Mouse (Mus musculus): ENCODE data around the gene Umodl1. TPM values are rescaled to one million over a fixed set of nuclear protein-coding genes. Genes with fewer than 3 reads are reported as not detected.

The Umodl1 gene
- polyA plus RNA-seq, 1 experiment = not detected

DNA sequence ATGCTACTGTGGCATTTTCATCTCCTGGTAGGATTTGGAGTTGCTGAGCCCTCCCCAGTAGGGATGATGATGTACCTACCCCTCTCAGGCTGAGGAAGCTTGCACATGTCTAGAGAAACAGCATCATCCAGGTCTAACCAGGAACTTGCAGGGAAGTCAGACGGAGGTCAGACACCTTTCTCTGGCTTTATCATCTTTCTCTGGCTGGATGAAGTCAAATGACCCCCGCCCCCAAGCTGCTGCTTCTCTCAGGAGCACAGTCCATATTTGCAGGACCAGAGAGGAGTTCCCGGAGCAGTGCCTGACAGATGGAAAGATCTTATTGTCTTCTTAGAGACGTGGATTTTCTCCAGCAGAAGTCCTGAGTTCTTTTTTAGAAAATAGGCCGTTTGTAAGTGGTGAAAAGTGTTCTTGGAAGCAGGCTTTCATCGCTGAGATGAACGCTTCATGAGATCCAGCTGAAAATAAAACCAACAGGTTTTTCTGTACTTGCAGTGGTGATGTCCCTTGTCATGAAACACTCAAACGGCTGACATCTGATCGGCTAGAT is 74.5 kb downstream of the Umodl1 start:
- no peaks in the 10 kb centered on the region for H3K27me3 ChIP-seq (ENCODE audit: control insufficient read depth, insufficient read depth, insufficient read length)
- no peak overlapping the region for H3ac ChIP-seq (ENCODE audit: control insufficient read depth, insufficient read length)
- H3K4me3 ChIP-seq = no peak overlapping the region
- H3K4me2 ChIP-seq (ENCODE audit: low read depth) = no peak overlapping the region
- no peaks in the 10 kb centered on the region for H3K36me3 ChIP-seq (ENCODE audit: control insufficient read depth, insufficient read depth)
- H3K79me2 ChIP-seq (ENCODE audit: control insufficient read depth, insufficient read depth) = no peaks in the 10 kb centered on the region
- TF ChIP-seq SRF (IDR thresholded peaks at IDR 0.05; ENCODE audit: control insufficient read depth, insufficient read length, low read depth) (no peak), POLR2AphosphoS2 (IDR thresholded peaks at IDR 0.05; ENCODE audit: insufficient read length, low read depth) (no peak), CEBPB (IDR thresholded peaks at IDR 0.05; ENCODE audit: insufficient read depth, poor library complexity, severe bottlenecking) (no peak), TCF12 (IDR thresholded peaks at IDR 0.05; ENCODE audit: insufficient read depth, poor library complexity, severe bottlenecking) (no peak), REST (IDR thresholded peaks at IDR 0.05; ENCODE audit: insufficient read depth, insufficient read length) (no peak), MYOG (IDR thresholded peaks at IDR 0.05; ENCODE audit: control insufficient read depth in 1 of 3, insufficient read depth in 1 of 3, insufficient read length in 2 of 3, low read depth in 2 of 3) (no peak), TCF3 (IDR thresholded peaks at IDR 0.05; ENCODE audit: insufficient read length, low read depth) (no peak), MAX (IDR thresholded peaks at IDR 0.05; ENCODE audit: low read depth) (no peak), MYOD1 (IDR thresholded peaks at IDR 0.05; ENCODE audit: control insufficient read depth in 1 of 3, insufficient read length in 2 of 3, low read depth in 2 of 3) (no peak)

DNA sequence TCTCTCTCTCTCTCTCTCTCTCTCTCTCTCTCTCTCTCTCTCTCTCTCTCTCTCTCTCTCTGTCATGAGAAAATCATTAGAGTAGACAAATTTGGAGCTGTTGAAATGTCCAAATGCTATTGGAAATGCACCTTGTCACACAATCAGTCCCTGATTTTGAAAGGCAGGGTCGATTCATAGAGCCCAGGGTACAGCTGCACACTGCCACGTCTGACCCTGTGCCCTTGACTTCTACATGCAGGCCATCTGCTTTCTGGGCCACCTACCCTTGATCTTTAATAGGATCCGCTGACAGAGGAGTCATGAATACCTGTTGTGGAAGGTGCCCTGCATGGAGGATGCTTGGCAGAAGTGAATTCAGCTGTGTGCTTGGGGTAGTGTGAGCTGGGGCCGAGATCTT is 75.0 kb downstream of the Umodl1 start:
- no peak overlapping the region for H3K4me2 ChIP-seq (ENCODE audit: low read depth)
- H3K4me3 ChIP-seq = no peak overlapping the region
- no peaks in the 10 kb centered on the region for H3K27me3 ChIP-seq (ENCODE audit: control insufficient read depth, insufficient read depth, insufficient read length)
- no peaks in the 10 kb centered on the region for H3K79me2 ChIP-seq (ENCODE audit: control insufficient read depth, insufficient read depth)
- H3K36me3 ChIP-seq (ENCODE audit: control insufficient read depth, insufficient read depth) = no peaks in the 10 kb centered on the region
- no peak for TF ChIP-seq POLR2AphosphoS2 (IDR thresholded peaks at IDR 0.05; ENCODE audit: insufficient read length, low read depth)
- no peak for TF ChIP-seq TCF3 (IDR thresholded peaks at IDR 0.05; ENCODE audit: insufficient read length, low read depth)
- no peak for TF ChIP-seq MAX (IDR thresholded peaks at IDR 0.05; ENCODE audit: low read depth)
- TF ChIP-seq SRF (IDR thresholded peaks at IDR 0.05; ENCODE audit: control insufficient read depth, insufficient read length, low read depth) = no peak
- TF ChIP-seq E2F4 (IDR thresholded peaks at IDR 0.05; ENCODE audit: insufficient read depth) = no peak
- TF ChIP-seq MYOG (IDR thresholded peaks at IDR 0.05; ENCODE audit: control insufficient read depth in 1 of 3, insufficient read depth in 1 of 3, insufficient read length in 2 of 3, low read depth in 2 of 3) = no peak
- no peak for TF ChIP-seq MYOD1 (IDR thresholded peaks at IDR 0.05; ENCODE audit: control insufficient read depth in 1 of 3, insufficient read length in 2 of 3, low read depth in 2 of 3)
- TF ChIP-seq REST (IDR thresholded peaks at IDR 0.05; ENCODE audit: insufficient read depth, insufficient read length) = no peak
- no peak for TF ChIP-seq USF1 (IDR thresholded peaks at IDR 0.05; ENCODE audit: low read depth)
- no peak overlapping the region for H3ac ChIP-seq (ENCODE audit: control insufficient read depth, insufficient read length)

DNA sequence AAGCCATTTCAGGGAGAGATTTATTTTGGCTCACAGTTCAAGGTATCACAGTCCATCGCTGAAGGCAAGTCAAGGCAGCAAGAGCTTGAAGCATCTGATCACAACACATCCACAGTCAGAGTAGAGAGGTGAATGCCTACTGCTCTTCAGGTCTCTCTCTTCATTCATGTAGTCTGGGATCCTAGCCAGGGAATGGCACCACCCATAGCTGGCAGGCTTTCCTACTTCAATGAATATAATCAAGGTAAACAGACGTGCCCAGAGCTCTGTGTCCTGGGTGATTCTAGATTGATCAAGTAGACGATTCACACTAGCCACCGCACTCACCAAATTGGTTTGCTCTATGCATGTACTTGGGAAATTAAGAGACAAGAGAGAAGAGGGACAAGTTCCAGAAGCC is 77.9 kb downstream of the Umodl1 start:
- Histone ChIP-seq H3K79me2 (ENCODE audit: control insufficient read depth, insufficient read depth) (no peaks in the 10 kb centered on the region), H3K27me3 (ENCODE audit: control insufficient read depth, insufficient read depth, insufficient read length) (no peaks in the 10 kb centered on the region), H3K4me2 (ENCODE audit: low read depth) (no peak overlapping the region), H3K4me3 (no peak overlapping the region), H3ac (ENCODE audit: control insufficient read depth, insufficient read length) (no peak overlapping the region), H3K36me3 (ENCODE audit: control insufficient read depth, insufficient read depth) (no peaks in the 10 kb centered on the region)
- no peak for TF ChIP-seq POLR2A (IDR thresholded peaks at IDR 0.05; ENCODE audit: insufficient read length, low read depth)
- TF ChIP-seq E2F4 (IDR thresholded peaks at IDR 0.05; ENCODE audit: insufficient read depth) = no peak
- no peak for TF ChIP-seq REST (IDR thresholded peaks at IDR 0.05; ENCODE audit: insufficient read depth, insufficient read length)
- TF ChIP-seq SRF (IDR thresholded peaks at IDR 0.05; ENCODE audit: control insufficient read depth, insufficient read length, low read depth) = no peak
- TF ChIP-seq CEBPB (IDR thresholded peaks at IDR 0.05; ENCODE audit: insufficient read depth, poor library complexity, severe bottlenecking) = no peak
- no peak for TF ChIP-seq USF1 (IDR thresholded peaks at IDR 0.05; ENCODE audit: low read depth)
- no peak for TF ChIP-seq TCF3 (IDR thresholded peaks at IDR 0.05; ENCODE audit: insufficient read length, low read depth)
- TF ChIP-seq MAX (IDR thresholded peaks at IDR 0.05; ENCODE audit: low read depth) = no peak
- TF ChIP-seq POLR2AphosphoS2 (IDR thresholded peaks at IDR 0.05; ENCODE audit: insufficient read length, low read depth) = no peak
- TF ChIP-seq TCF12 (IDR thresholded peaks at IDR 0.05; ENCODE audit: insufficient read depth, poor library complexity, severe bottlenecking) = no peak
- TF ChIP-seq MYOG (IDR thresholded peaks at IDR 0.05; ENCODE audit: control insufficient read depth in 1 of 3, insufficient read depth in 1 of 3, insufficient read length in 2 of 3, low read depth in 2 of 3) = no peak
- no peak for TF ChIP-seq MYOD1 (IDR thresholded peaks at IDR 0.05; ENCODE audit: control insufficient read depth in 1 of 3, insufficient read length in 2 of 3, low read depth in 2 of 3)

GRCm38 (mm10) chr17:31033251-31033650 is 78.8 kb downstream of the Umodl1 start:
- no peak for TF ChIP-seq USF1 (IDR thresholded peaks at IDR 0.05; ENCODE audit: low read depth)
- TF ChIP-seq REST (IDR thresholded peaks at IDR 0.05; ENCODE audit: insufficient read depth, insufficient read length) = no peak
- TF ChIP-seq SRF (IDR thresholded peaks at IDR 0.05; ENCODE audit: control insufficient read depth, insufficient read length, low read depth) = no peak
- no peak for TF ChIP-seq CEBPB (IDR thresholded peaks at IDR 0.05; ENCODE audit: insufficient read depth, poor library complexity, severe bottlenecking)
- TF ChIP-seq E2F4 (IDR thresholded peaks at IDR 0.05; ENCODE audit: insufficient read depth) = no peak
- TF ChIP-seq MYOD1 (IDR thresholded peaks at IDR 0.05; ENCODE audit: control insufficient read depth in 1 of 3, insufficient read length in 2 of 3, low read depth in 2 of 3) = no peak
- H3K27me3 ChIP-seq (ENCODE audit: control insufficient read depth, insufficient read depth, insufficient read length) = no peaks in the 10 kb centered on the region

GRCm38 (mm10) chr17:31034165-31034564 is 79.7 kb downstream of the Umodl1 start:
- TF ChIP-seq E2F4 (IDR thresholded peaks at IDR 0.05; ENCODE audit: insufficient read depth) (no peak), USF1 (IDR thresholded peaks at IDR 0.05; ENCODE audit: low read depth) (peak; percentile 26)
- Histone ChIP-seq H3K79me2 (ENCODE audit: control insufficient read depth, insufficient read depth) (no peaks in the 10 kb centered on the region), H3K27me3 (ENCODE audit: control insufficient read depth, insufficient read depth, insufficient read length) (no peaks in the 10 kb centered on the region), H3K36me3 (ENCODE audit: control insufficient read depth, insufficient read depth) (no peaks in the 10 kb centered on the region), H3K4me2 (ENCODE audit: low read depth) (no peak overlapping the region), H3ac (ENCODE audit: control insufficient read depth, insufficient read length) (no peak overlapping the region), H3K4me3 (no peak overlapping the region)

More at GRCm38 (mm10) chr17:31033251-31033650, 78.8 kb downstream of the Umodl1 start:
- Histone ChIP-seq H3K36me3 (ENCODE audit: control insufficient read depth, insufficient read depth) (no peaks in the 10 kb centered on the region), H3K4me2 (ENCODE audit: low read depth) (no peak overlapping the region), H3K79me2 (ENCODE audit: control insufficient read depth, insufficient read depth) (no peaks in the 10 kb centered on the region), H3ac (ENCODE audit: control insufficient read depth, insufficient read length) (no peak overlapping the region), H3K4me3 (no peak overlapping the region)
